Mouse (Mus musculus): Measurements from ENCODE around the gene Egflam. TPM values are rescaled to one million over a fixed set of nuclear protein-coding genes. Genes with fewer than 3 reads are reported as not detected.

Egflam gene
- polyA plus RNA-seq, 1 experiment, result 0.02 TPM

GRCm38 (mm10) chr15:7194147-7194720 lies 204.0 kb downstream of the Egflam start:
- Histone ChIP-seq H3K27me3 (replicated peaks) (peaks cover 35% of the 10 kb centered on the region), H3K4me3 (replicated peaks) (no peak overlapping the region), H3K36me3 (replicated peaks; ENCODE audit: low read length) (peaks cover 42% of the 10 kb centered on the region), H3K4me1 (peaks cover 4% of the 10 kb centered on the region; the same call in 1 of the 2 replicates), H3K9me3 (no peaks in the 10 kb centered on the region)
- no peak for TF ChIP-seq FLI1 (IDR thresholded peaks at IDR 0.05; ENCODE audit: low read length)
- TF ChIP-seq GATA1 (IDR thresholded peaks at IDR 0.05; ENCODE audit: borderline replicate concordance, low read length), result no peak

GRCm38 (mm10) chr15:7192582-7192981 lies 205.6 kb downstream of the Egflam start:
- peaks cover 2% of the 10 kb centered on the region for H3K4me1 ChIP-seq
- TF ChIP-seq FLI1 (IDR thresholded peaks at IDR 0.05; ENCODE audit: low read length) (no peak), GATA1 (IDR thresholded peaks at IDR 0.05; ENCODE audit: borderline replicate concordance, low read length) (no peak)
- no peaks in the 10 kb centered on the region for H3K9me3 ChIP-seq
- H3K36me3 ChIP-seq (replicated peaks; ENCODE audit: low read length), result peaks cover 53% of the 10 kb centered on the region
- H3K4me3 ChIP-seq (replicated peaks), result no peak overlapping the region
- H3K27me3 ChIP-seq (replicated peaks), result peaks cover 28% of the 10 kb centered on the region

DNA sequence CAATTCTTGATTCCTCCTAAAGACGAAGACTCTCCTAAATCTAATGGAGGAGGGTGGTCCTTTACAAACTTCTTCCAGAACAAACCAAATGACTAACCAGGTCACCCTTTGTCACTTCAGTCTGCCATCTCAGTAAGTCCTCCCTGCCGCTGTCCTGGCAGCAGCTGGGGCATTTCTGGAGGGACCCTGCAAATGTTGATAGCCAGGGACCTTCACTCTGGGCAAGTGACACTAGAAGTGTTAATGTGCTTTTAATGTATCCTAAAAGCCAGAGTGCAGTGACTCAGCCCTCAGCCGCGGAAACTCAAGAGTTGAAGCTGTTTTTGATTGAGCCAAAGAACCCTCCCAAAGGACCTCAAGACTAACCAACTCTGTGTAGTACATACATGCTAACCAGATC lies 207.1 kb downstream of the Egflam start:
- peaks cover 4% of the 10 kb centered on the region for H3K4me1 ChIP-seq
- peaks cover 31% of the 10 kb centered on the region for H3K27me3 ChIP-seq (replicated peaks)
- H3K36me3 ChIP-seq (replicated peaks; ENCODE audit: low read length), result peaks cover 68% of the 10 kb centered on the region
- H3K9me3 ChIP-seq, result no peaks in the 10 kb centered on the region
- no peak for TF ChIP-seq GATA1 (IDR thresholded peaks at IDR 0.05; ENCODE audit: borderline replicate concordance, low read length)
- no peak overlapping the region for H3K4me3 ChIP-seq (replicated peaks)

GRCm38 (mm10) chr15:7189678-7190454 lies 208.3 kb downstream of the Egflam start:
- H3K9me3 ChIP-seq, result no peaks in the 10 kb centered on the region
- TF ChIP-seq GATA1 (IDR thresholded peaks at IDR 0.05; ENCODE audit: borderline replicate concordance, low read length) (no peak), FLI1 (IDR thresholded peaks at IDR 0.05; ENCODE audit: low read length) (no peak)
- H3K27me3 ChIP-seq (replicated peaks), result peaks cover 30% of the 10 kb centered on the region
- H3K36me3 ChIP-seq (replicated peaks; ENCODE audit: low read length), result peaks cover 80% of the 10 kb centered on the region
- no peak overlapping the region for H3K4me3 ChIP-seq (replicated peaks)
- peaks cover 4% of the 10 kb centered on the region for H3K4me1 ChIP-seq

GRCm38 (mm10) chr15:7187682-7188081 lies 210.5 kb downstream of the Egflam start:
- H3K27me3 ChIP-seq (replicated peaks), result peaks cover 22% of the 10 kb centered on the region
- H3K36me3 ChIP-seq (replicated peaks; ENCODE audit: low read length), result peaks cover 90% of the 10 kb centered on the region
- TF ChIP-seq GATA1 (IDR thresholded peaks at IDR 0.05; ENCODE audit: borderline replicate concordance, low read length) (no peak), FLI1 (IDR thresholded peaks at IDR 0.05; ENCODE audit: low read length) (no peak)
- H3K4me3 ChIP-seq (replicated peaks), result no peak overlapping the region
- H3K4me1 ChIP-seq, result peaks cover 4% of the 10 kb centered on the region
- H3K9me3 ChIP-seq, result no peaks in the 10 kb centered on the region

- Histone ChIP-seq H3K9me3 (peaks cover 5% of the 10 kb centered on the region; the same call in 1 of the 2 replicates), H3K27me3 (replicated peaks) (peaks cover 22% of the 10 kb centered on the region), H3K36me3 (replicated peaks; ENCODE audit: low read length) (peaks cover 76% of the 10 kb centered on the region), H3K4me1 (peaks cover 16% of the 10 kb centered on the region), H3K4me3 (replicated peaks) (no peak overlapping the region)
- no peak for TF ChIP-seq FLI1 (IDR thresholded peaks at IDR 0.05; ENCODE audit: low read length)
- no peak for TF ChIP-seq GATA1 (IDR thresholded peaks at IDR 0.05; ENCODE audit: borderline replicate concordance, low read length)
These were observed 217.6 kb downstream of the Egflam start for GRCm38 (mm10) chr15:7180576-7180975.

GRCm38 (mm10) chr15:7173776-7174175 lies 224.4 kb downstream of the Egflam start:
- no peak overlapping the region for H3K4me3 ChIP-seq (replicated peaks)
- H3K4me1 ChIP-seq, result peaks cover 14% of the 10 kb centered on the region
- H3K9me3 ChIP-seq, result no peaks in the 10 kb centered on the region
- peaks cover 8% of the 10 kb centered on the region for H3K27me3 ChIP-seq (replicated peaks)
- peaks cover 72% of the 10 kb centered on the region for H3K36me3 ChIP-seq (replicated peaks; ENCODE audit: low read length)
- TF ChIP-seq FLI1 (IDR thresholded peaks at IDR 0.05; ENCODE audit: low read length), result no peak
- TF ChIP-seq GATA1 (IDR thresholded peaks at IDR 0.05; ENCODE audit: borderline replicate concordance, low read length), result no peak

DNA sequence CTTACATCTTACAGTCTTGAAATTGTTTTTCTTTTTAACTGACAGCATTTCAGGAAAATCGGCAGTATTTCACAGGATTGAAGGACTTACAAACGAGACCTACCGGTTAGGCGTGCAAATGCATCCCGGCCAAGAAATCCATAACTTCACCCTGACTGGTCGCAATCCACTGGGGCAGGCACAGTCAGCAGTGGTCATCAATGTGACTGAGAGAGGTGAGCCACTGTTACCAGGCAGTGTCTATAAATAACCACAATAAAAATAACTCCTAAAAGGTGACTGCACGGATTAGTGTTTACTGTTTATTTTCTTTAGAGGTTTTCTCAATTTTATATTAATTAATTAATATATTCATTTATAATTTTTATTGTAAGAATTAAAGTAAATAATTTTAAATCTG lies 224.8 kb downstream of the Egflam start:
- H3K9me3 ChIP-seq, result no peaks in the 10 kb centered on the region
- peaks cover 76% of the 10 kb centered on the region for H3K36me3 ChIP-seq (replicated peaks; ENCODE audit: low read length)
- no peak overlapping the region for H3K4me3 ChIP-seq (replicated peaks)
- H3K27me3 ChIP-seq (replicated peaks), result peaks cover 8% of the 10 kb centered on the region
- TF ChIP-seq GATA1 (IDR thresholded peaks at IDR 0.05; ENCODE audit: borderline replicate concordance, low read length), result no peak
- H3K4me1 ChIP-seq, result peaks cover 11% of the 10 kb centered on the region

DNA sequence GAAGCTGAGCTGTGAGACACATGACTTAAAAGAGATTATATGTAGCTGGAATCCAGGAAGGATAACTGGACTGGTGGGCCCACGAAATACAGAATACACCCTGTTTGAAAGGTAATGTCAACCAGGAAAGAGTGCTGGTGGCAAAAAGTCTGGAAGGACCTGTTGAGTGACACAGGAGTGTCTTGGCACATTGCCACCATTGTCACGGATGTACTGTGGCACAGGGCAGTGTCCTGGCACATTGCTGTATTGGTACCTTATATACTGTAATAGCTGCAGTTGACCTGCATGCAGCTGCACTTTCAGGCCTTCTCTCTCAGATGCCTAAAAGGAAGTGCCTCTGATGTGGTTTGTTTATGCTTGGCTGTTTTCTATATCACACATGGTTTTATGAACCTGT lies 225.3 kb downstream of the Egflam start:
- Histone ChIP-seq H3K4me1 (peaks cover 7% of the 10 kb centered on the region; the same call in 1 of the 2 replicates), H3K36me3 (replicated peaks; ENCODE audit: low read length) (peaks cover 77% of the 10 kb centered on the region), H3K27me3 (replicated peaks) (peaks cover 8% of the 10 kb centered on the region), H3K9me3 (no peaks in the 10 kb centered on the region), H3K4me3 (replicated peaks) (no peak overlapping the region)
- no peak for TF ChIP-seq GATA1 (IDR thresholded peaks at IDR 0.05; ENCODE audit: borderline replicate concordance, low read length)
- TF ChIP-seq FLI1 (IDR thresholded peaks at IDR 0.05; ENCODE audit: low read length), result no peak

DNA sequence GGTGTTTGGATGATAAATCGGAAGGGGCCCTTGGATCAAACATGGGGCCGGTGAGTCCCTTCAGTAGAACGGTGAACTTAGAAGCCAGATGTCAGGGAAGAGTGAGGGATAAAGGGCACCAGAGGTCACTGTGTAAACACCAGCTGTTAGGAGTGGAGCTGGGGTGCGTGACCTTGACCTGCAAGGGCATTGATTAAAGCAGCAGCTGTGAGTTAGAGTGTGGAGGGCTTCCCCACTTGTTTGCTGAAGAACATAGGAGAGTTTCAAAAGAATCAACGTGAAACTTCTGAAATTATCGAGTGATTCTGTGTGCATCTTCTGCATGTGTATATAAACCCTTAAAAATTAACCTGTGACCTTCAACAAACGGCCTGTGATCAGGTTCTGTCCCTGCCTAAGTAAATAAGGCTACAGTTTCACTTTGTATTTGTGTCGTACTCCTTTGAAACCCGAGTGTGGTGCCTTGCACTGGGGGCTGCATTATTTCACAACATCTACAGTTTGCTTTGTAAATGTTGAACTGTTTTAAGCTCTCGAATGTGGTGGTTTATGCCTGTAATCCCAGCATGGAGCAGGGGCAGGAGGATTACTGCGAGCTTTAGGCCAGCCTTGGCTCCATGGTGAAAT lies 230.2 kb downstream of the Egflam start:
- Histone ChIP-seq H3K27me3 (replicated peaks) (peaks cover 21% of the 10 kb centered on the region), H3K4me3 (replicated peaks) (no peak overlapping the region), H3K4me1 (no peaks in the 10 kb centered on the region), H3K9me3 (no peaks in the 10 kb centered on the region), H3K36me3 (replicated peaks; ENCODE audit: low read length) (peaks cover 87% of the 10 kb centered on the region)
- no peak for TF ChIP-seq FLI1 (IDR thresholded peaks at IDR 0.05; ENCODE audit: low read length)
- TF ChIP-seq GATA1 (IDR thresholded peaks at IDR 0.05; ENCODE audit: borderline replicate concordance, low read length), result no peak
